In genomic region chr8:125034669-125035068, GRCm38 (mm10) we compare ENCODE assay signal across 9 mouse cellular contexts. TPM values are rescaled to one million over a fixed set of nuclear protein-coding genes. Genes with fewer than 3 reads are reported as not detected.
DNase-seq lines count a peak whose midpoint lies in the region; ATAC-seq and TF ChIP-seq lines count a peak whose summit lies in the region.
"Had no signal": no experiment of that assay in that cellular context is flagged by ENCODE, and none has a peak within 500 bp of the region (broad histone marks: within the 10 kb centered on the region; RNA-seq: fewer than 3 reads in every experiment).

No protein-coding gene starts in this region.

- no peak overlapping the region for H3K4me2 ChIP-seq in intestine, embryonic 14.5 days (ENCODE audit: low read length)
- no peak overlapping the region for H3K4me2 ChIP-seq in intestine, embryonic 15.5 days (replicated peaks)
- no peak overlapping the region for H3K4me2 ChIP-seq in hindbrain, embryonic 11.5 days (replicated peaks; ENCODE audit: low read depth, low read length)
- H3K4me2 ChIP-seq in midbrain, embryonic 12.5 days (replicated peaks): no peak overlapping the region
- H3K4me2 ChIP-seq: limb, embryonic 15.5 days had no signal

- H3K9ac ChIP-seq in intestine, embryonic 14.5 days (ENCODE audit: low read length): no peak overlapping the region
- no peak overlapping the region for H3K9ac ChIP-seq in intestine, embryonic 15.5 days
- H3K9ac ChIP-seq in hindbrain, embryonic 11.5 days (ENCODE audit: low read depth, low read length): no peak overlapping the region
- no peak overlapping the region for H3K9ac ChIP-seq in midbrain, embryonic 12.5 days (replicated peaks)
- H3K9ac ChIP-seq: limb, embryonic 15.5 days had no signal

- H3K27me3 ChIP-seq in intestine, embryonic 14.5 days (replicated peaks; ENCODE audit: control insufficient read depth, insufficient read depth, low read length): no peaks in the 10 kb centered on the region
- no peaks in the 10 kb centered on the region for H3K27me3 ChIP-seq in intestine, embryonic 15.5 days (replicated peaks)
- H3K27me3 ChIP-seq in hindbrain, embryonic 11.5 days (ENCODE audit: control insufficient read depth, insufficient read depth, low read length): no peaks in the 10 kb centered on the region
- H3K27me3 ChIP-seq in midbrain, embryonic 12.5 days: no peaks in the 10 kb centered on the region
- H3K27me3 ChIP-seq in spleen, adult 2 months (ENCODE audit: control insufficient read depth, insufficient read depth, low read length): no peaks in the 10 kb centered on the region
- H3K27me3 ChIP-seq: limb, embryonic 15.5 days had no signal

- intact Hi-C loops in left cerebral cortex, postnatal 14 days (cut with DNase I): loop anchor here (5.0 kb wide), 1 partner anchor 137 kb away; the partner anchor contains the start of genes Exoc8 and Sprtn

- WGBS in intestine, embryonic 14.5 days: 44% methylated on average over 8 of the region's 8 CpGs
- 39% methylated on average over 8 of the region's 8 CpGs for WGBS in intestine, embryonic 15.5 days
- WGBS in hindbrain, embryonic 11.5 days: 33% methylated on average over 8 of the region's 8 CpGs
- WGBS in midbrain, embryonic 12.5 days: 32% methylated on average over 8 of the region's 8 CpGs
- WGBS in spleen, adult 2 months: 48% methylated on average over 8 of the region's 8 CpGs

- peak; percentile 55 for ATAC-seq in intestine, embryonic 14.5 days (replicated peaks; ENCODE audit: low FRiP score, low TSS enrichment, low read depth)
- no peak for ATAC-seq in intestine, embryonic 15.5 days
- ATAC-seq in hindbrain, embryonic 11.5 days (ENCODE audit: low FRiP score): peak; percentile 75
- ATAC-seq in midbrain, embryonic 12.5 days (ENCODE audit: low FRiP score, low read depth): peak; percentile 70; the same call in 1 of the 2 replicates

- H3K4me1 ChIP-seq in intestine, embryonic 14.5 days (replicated peaks; ENCODE audit: control insufficient read depth, insufficient read depth, low read length): no peaks in the 10 kb centered on the region
- no peaks in the 10 kb centered on the region for H3K4me1 ChIP-seq in intestine, embryonic 15.5 days (replicated peaks)
- no peaks in the 10 kb centered on the region for H3K4me1 ChIP-seq in bone marrow macrophage, adult 2 months (ENCODE audit: control insufficient read depth, insufficient read depth, low read length)
- no peaks in the 10 kb centered on the region for H3K4me1 ChIP-seq in embryonic fibroblast, embryonic 13.5 days (ENCODE audit: control insufficient read depth, insufficient read depth, low read length)
- H3K4me1 ChIP-seq in hindbrain, embryonic 11.5 days (replicated peaks; ENCODE audit: control insufficient read depth, insufficient read depth, low read length): no peaks in the 10 kb centered on the region
- 0 out of 2 replicates have a peak, but pooled peaks cover 4% of the 10 kb centered on the region for H3K4me1 ChIP-seq in midbrain, embryonic 12.5 days
- no peaks in the 10 kb centered on the region for H3K4me1 ChIP-seq in spleen, adult 2 months (ENCODE audit: control insufficient read depth, insufficient read depth, insufficient read length)
- H3K4me1 ChIP-seq: limb, embryonic 15.5 days had no signal

- DNase-seq in intestine, embryonic 14.5 days (ENCODE audit: low spot score): peak; percentile 81
- peak; percentile 85 for DNase-seq in hindbrain, embryonic 11.5 days (ENCODE audit: low spot score)
- DNase-seq in left cerebral cortex, postnatal 14 days (ENCODE audit: low spot score in 2 of 2): peak; percentile 66 to 79
- DNase-seq in spleen, adult 2 months (ENCODE audit: low read depth in 1 of 2, low spot score in 2 of 2): peak; percentile 23 to 57

- TF ChIP-seq CTCF in bone marrow macrophage, adult 2 months (IDR thresholded peaks at IDR 0.05; ENCODE audit: low read depth, low read length): peak; percentile 91
- peak; percentile 59 for TF ChIP-seq CTCF in embryonic fibroblast, embryonic 13.5 days (IDR thresholded peaks at IDR 0.05; ENCODE audit: borderline replicate concordance, insufficient read depth, low read length)
- peak; percentile 93; the same call in 1 of the 2 replicates for TF ChIP-seq CTCF in spleen, adult 2 months (IDR thresholded peaks at IDR 0.05; ENCODE audit: extremely low read depth, insufficient read depth, insufficient read length, insufficient replicate concordance)

- H3K27ac ChIP-seq in intestine, embryonic 14.5 days (ENCODE audit: low read depth): no peak overlapping the region
- no peak overlapping the region for H3K27ac ChIP-seq in intestine, embryonic 15.5 days
- no peak overlapping the region for H3K27ac ChIP-seq in bone marrow macrophage, adult 2 months (ENCODE audit: insufficient read depth, low read depth, low read length)
- no peak overlapping the region for H3K27ac ChIP-seq in embryonic fibroblast, embryonic 13.5 days (ENCODE audit: insufficient read depth, low read length)
- H3K27ac ChIP-seq in hindbrain, embryonic 11.5 days (ENCODE audit: low read depth, low read length): no peak overlapping the region
- peak overlapping the region; percentile 54 for H3K27ac ChIP-seq in midbrain, embryonic 12.5 days (replicated peaks)
- no peak overlapping the region for H3K27ac ChIP-seq in spleen, adult 2 months (ENCODE audit: insufficient read depth, low read length)
- H3K27ac ChIP-seq: limb, embryonic 15.5 days had no signal

- no peaks in the 10 kb centered on the region; the same call in 1 of the 2 replicates for H3K9me3 ChIP-seq in intestine, embryonic 14.5 days (ENCODE audit: control insufficient read depth, low read length)
- no peaks in the 10 kb centered on the region for H3K9me3 ChIP-seq in intestine, embryonic 15.5 days
- H3K9me3 ChIP-seq in hindbrain, embryonic 11.5 days (ENCODE audit: control insufficient read depth, low read length): no peaks in the 10 kb centered on the region
- no peaks in the 10 kb centered on the region for H3K9me3 ChIP-seq in midbrain, embryonic 12.5 days
- H3K9me3 ChIP-seq: limb, embryonic 15.5 days had no signal

- no peak for TF ChIP-seq POLR2A in bone marrow macrophage, adult 2 months (IDR thresholded peaks at IDR 0.05; ENCODE audit: borderline replicate concordance, low read depth, low read length)
- TF ChIP-seq POLR2A in embryonic fibroblast, embryonic 13.5 days (IDR thresholded peaks at IDR 0.05; ENCODE audit: low read depth, low read length): no peak
- no peak for TF ChIP-seq POLR2A in spleen, adult 2 months (IDR thresholded peaks at IDR 0.05; ENCODE audit: low read depth, low read length)

- no peak overlapping the region for H3K4me3 ChIP-seq in intestine, embryonic 14.5 days (ENCODE audit: low read depth, low read length)
- no peak overlapping the region for H3K4me3 ChIP-seq in intestine, embryonic 15.5 days (replicated peaks)
- H3K4me3 ChIP-seq in bone marrow macrophage, adult 2 months (ENCODE audit: insufficient read depth, low read length): no peak overlapping the region
- no peak overlapping the region for H3K4me3 ChIP-seq in embryonic fibroblast, embryonic 13.5 days (ENCODE audit: insufficient read depth, low read length)
- H3K4me3 ChIP-seq in hindbrain, embryonic 11.5 days (ENCODE audit: low read depth, low read length): no peak overlapping the region
- no peak overlapping the region for H3K4me3 ChIP-seq in midbrain, embryonic 12.5 days
- no peak overlapping the region for H3K4me3 ChIP-seq in spleen, adult 2 months (ENCODE audit: extremely low read depth, insufficient read depth, insufficient read length)
- H3K4me3 ChIP-seq: limb, embryonic 15.5 days had no signal

- peaks cover 63% of the 10 kb centered on the region for H3K36me3 ChIP-seq in intestine, embryonic 14.5 days (ENCODE audit: control insufficient read depth, insufficient read depth, low read length)
- peaks cover 11% of the 10 kb centered on the region for H3K36me3 ChIP-seq in intestine, embryonic 15.5 days
- H3K36me3 ChIP-seq in hindbrain, embryonic 11.5 days (ENCODE audit: control insufficient read depth, insufficient read depth, low read length): 0 out of 2 replicates have a peak, but pooled peaks cover 3% of the 10 kb centered on the region
- peaks cover 72% of the 10 kb centered on the region for H3K36me3 ChIP-seq in midbrain, embryonic 12.5 days
- H3K36me3 ChIP-seq in spleen, adult 2 months (ENCODE audit: control insufficient read depth, insufficient read depth, low read length): peaks cover 10% of the 10 kb centered on the region

RNA-seq across cellular contexts. Expression of gene Disc1, which starts 19.3 kb away (rescaled TPM):
- 1.9 and 2.5 TPM in 2 replicates for polyA plus RNA-seq in intestine, embryonic 14.5 days (2014; fragmentation: Nextera tagmentation; extraction: Ambion mirVana)
- polyA plus RNA-seq in intestine, embryonic 15.5 days (2015; fragmentation: Nextera tagmentation; extraction: Ambion mirVana): 1.6 and 1.9 TPM in 2 replicates
- polyA plus RNA-seq in bone marrow macrophage, adult 2 months (2012; ENCODE audit: insufficient read depth, insufficient read length, missing spikeins): 2.8 and 4.1 TPM in 2 replicates
- 1.0 TPM in 2 replicates for polyA plus RNA-seq in embryonic fibroblast, embryonic 13.5 days (2011; ENCODE audit: insufficient read length, low read depth, missing spikeins)
- polyA plus RNA-seq in hindbrain, embryonic 11.5 days (2014; fragmentation: Nextera tagmentation; extraction: Ambion mirVana): 1.2 and 1.6 TPM in 2 replicates
- 1 to 10 TPM; 1.9 to 4.0 TPM for total RNA-seq in left cerebral cortex, postnatal 14 days (2021)
- polyA plus RNA-seq in midbrain, embryonic 12.5 days (2016; fragmentation: Nextera tagmentation; extraction: Ambion mirVana): 1.6 and 2.3 TPM in 2 replicates
- 1.6 and 1.8 TPM in 2 replicates for polyA plus RNA-seq in spleen, adult 2 months (2012; rRNA removed)

RNA-seq across cellular contexts. Expression of gene Tsnax, which starts 21.9 kb away (rescaled TPM):
- 118 and 131 TPM in 2 replicates for polyA plus RNA-seq in intestine, embryonic 14.5 days (2014; fragmentation: Nextera tagmentation; extraction: Ambion mirVana)
- 99.3 and 104 TPM in 2 replicates for polyA plus RNA-seq in intestine, embryonic 15.5 days (2015; fragmentation: Nextera tagmentation; extraction: Ambion mirVana)
- polyA plus RNA-seq in bone marrow macrophage, adult 2 months (2012; ENCODE audit: insufficient read depth, insufficient read length, missing spikeins): 32.7 and 36.9 TPM in 2 replicates
- polyA plus RNA-seq in embryonic fibroblast, embryonic 13.5 days (2011; ENCODE audit: insufficient read length, low read depth, missing spikeins): 52.8 and 59.3 TPM in 2 replicates
- 149 and 156 TPM in 2 replicates for polyA plus RNA-seq in hindbrain, embryonic 11.5 days (2014; fragmentation: Nextera tagmentation; extraction: Ambion mirVana)
- total RNA-seq in left cerebral cortex, postnatal 14 days (2021): 100 to 1,000 TPM; 102 to 108 TPM
- polyA plus RNA-seq in midbrain, embryonic 12.5 days (2016; fragmentation: Nextera tagmentation; extraction: Ambion mirVana): 146 and 154 TPM in 2 replicates
- 21.0 and 22.7 TPM in 2 replicates for polyA plus RNA-seq in spleen, adult 2 months (2012; rRNA removed)
